Mouse (Mus musculus) WW6 (cell line): ENCODE results near the gene Exoc8.

ENCODE experiments used
- DNase-seq: peaks from one replicate; pipeline ENCODE4 v3.0.0-alpha.2; 2013; ENCODE audit warnings: low read depth, low spot score

Gene Exoc8

DNA sequence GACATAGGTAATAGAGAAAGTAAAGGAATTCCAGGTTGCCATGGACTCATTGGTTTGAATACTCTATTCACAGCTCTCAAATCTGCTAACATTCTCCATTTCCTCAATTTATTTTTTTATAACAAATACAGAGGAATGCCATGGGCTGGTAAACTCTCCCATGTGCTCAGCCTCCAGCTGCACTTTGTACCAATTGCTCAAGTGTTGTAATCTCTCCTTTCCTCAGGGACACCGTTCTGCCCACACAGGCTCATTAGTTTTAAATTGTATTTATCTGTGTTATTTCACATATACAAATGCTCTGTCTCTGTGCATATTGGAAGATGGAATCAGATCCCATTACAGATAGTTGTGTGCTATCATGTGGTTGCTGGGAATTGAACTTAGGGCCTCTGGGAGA lies 44.0 kb downstream of the Exoc8 start:
- DNase-seq: no peak

DNA sequence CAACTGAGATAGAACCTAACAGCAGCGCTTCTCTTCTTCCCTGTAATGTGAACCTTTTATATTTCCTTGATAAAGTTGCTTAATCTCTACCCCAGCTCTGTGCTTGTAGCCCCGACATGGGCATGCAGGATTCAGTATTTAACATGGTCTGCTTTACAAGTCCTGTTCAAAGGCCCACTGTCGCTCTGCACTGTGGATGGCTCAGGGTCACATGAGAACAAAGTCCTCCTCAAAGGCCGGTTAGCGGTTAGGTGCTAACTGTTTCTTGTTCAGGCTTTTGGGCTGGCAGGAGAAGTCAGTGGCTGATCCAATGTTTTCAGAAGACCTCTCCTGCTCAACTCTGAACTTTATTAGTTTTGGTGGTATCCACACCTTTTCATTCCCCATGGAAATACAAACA lies 51.9 kb downstream of the Exoc8 start:
- DNase-seq: no peak

DNA sequence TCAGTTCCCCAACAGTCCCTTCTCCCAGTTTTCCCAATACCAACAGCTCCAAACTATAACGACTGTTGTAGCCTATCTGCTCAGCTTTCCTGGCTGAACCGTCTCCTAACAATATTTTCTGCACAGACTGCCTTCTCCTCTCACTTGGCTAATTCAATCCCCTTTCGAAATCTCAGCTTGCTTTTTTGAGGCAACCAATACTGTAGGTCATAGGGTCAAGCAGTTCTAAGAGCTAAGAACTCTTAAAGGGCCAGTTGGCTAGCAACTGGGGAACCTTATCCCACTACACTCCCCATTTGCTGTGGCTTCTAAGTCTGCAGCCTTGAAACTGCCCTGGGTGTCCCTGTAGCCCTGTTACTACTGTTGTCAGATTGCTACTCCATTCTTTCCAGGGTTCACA lies 52.4 kb downstream of the Exoc8 start:
- no peak for DNase-seq
